Mouse (Mus musculus) E14TG2a.4 (cell line): ENCODE data around the gene Prickle1.
A peak's percentile ranks its signal among the peaks of the same experiment; 100 is the strongest.

Experiments used
- H3K27me3 ChIP-seq: 2 replicates; pipeline ENCODE4 v1.6.1; 2014; ENCODE audit warnings: low read length, control low read depth; ENCODE audit not compliant: insufficient read depth
- H3K36me3 ChIP-seq: 2 replicates; pipeline ENCODE4 v1.6.1; 2014; ENCODE audit warnings: low read length, control low read depth; ENCODE audit not compliant: insufficient read depth
- H3K4me1 ChIP-seq: replicated peaks from 2 replicates; pipeline ENCODE4 v1.6.1; 2014; ENCODE audit warnings: low read depth, low read length, control low read depth
- H3K4me3 ChIP-seq: replicated peaks from 2 replicates; pipeline ENCODE4 v1.5.1; 2014; ENCODE audit warnings: mild to moderate bottlenecking, low read length
- H3K9me3 ChIP-seq: 2 replicates; pipeline ENCODE4 v1.6.1; 2014; ENCODE audit warnings: low read length, control low read depth
- CTCF ChIP-seq: conservative IDR thresholded peaks from 2 replicates; pipeline ENCODE4 v1.5.1; 2014; ENCODE audit warnings: low read length
- NANOG ChIP-seq: IDR thresholded peaks from 2 replicates; pipeline ENCODE4 v1.6.1; 2014; ENCODE audit warnings: borderline replicate concordance, low read length, mixed read lengths
- POU5F1 ChIP-seq: IDR thresholded peaks from 2 replicates; pipeline ENCODE4 v1.6.1; 2014; ENCODE audit warnings: low read length, borderline replicate concordance

Gene Prickle1

DNA sequence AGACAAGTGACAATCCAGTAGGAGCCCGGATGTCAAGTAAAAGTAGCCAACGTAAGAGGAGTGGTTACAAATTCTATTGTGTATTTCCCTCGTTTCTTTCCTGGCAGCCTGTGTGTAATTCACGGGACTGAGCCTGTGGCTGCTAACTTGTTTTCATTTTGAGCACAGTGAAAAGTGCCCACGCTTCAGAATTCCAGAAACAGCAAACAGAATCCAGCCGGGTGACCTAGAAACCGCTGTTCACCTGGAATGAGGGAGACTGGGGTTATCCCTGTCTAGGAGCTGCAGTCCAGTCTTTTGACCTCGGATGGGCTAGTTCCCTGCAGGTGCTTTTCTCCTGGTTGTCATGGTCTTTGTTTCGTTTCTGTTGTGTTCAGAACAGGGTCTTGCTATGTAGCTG is 80.4 kb downstream of the Prickle1 start:
- no peaks in the 10 kb centered on the region for H3K9me3 ChIP-seq
- H3K4me3 ChIP-seq: no peak overlapping the region
- TF ChIP-seq CTCF: no peak
- no peak for TF ChIP-seq POU5F1
- no peak for TF ChIP-seq NANOG
- H3K4me1 ChIP-seq: peaks cover 57% of the 10 kb centered on the region
- no peaks in the 10 kb centered on the region for H3K36me3 ChIP-seq
- H3K27me3 ChIP-seq: peaks cover 93% of the 10 kb centered on the region

- no peak for TF ChIP-seq NANOG
- no peak for TF ChIP-seq CTCF
- no peak for TF ChIP-seq POU5F1
- peaks cover 48% of the 10 kb centered on the region for H3K4me1 ChIP-seq
- peaks cover 87% of the 10 kb centered on the region for H3K27me3 ChIP-seq
- no peak overlapping the region for H3K4me3 ChIP-seq
- H3K36me3 ChIP-seq: no peaks in the 10 kb centered on the region
- H3K9me3 ChIP-seq: no peaks in the 10 kb centered on the region
Measured at GRCm38 (mm10) chr15:93513939-93514341, 81.8 kb downstream of the Prickle1 start.

DNA sequence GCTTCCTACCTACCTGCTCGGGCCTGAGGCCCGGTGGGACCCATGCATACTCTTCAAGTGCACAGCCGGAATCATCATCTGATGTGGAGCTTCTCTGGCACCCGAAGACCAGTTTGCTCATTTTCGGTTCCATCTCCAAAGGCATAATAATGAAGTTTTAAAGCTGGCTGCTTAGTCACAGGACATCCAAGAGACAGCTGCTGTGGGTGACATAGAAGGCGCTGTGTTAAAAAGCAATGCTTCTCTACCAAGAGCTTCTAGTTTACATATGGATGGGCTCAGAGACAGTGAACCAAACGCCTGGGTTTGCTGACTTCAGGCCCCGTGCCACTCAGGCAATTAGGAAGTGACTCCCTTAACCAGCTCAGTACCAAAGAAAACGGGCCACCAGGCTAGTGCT is 83.3 kb downstream of the Prickle1 start:
- peaks cover 37% of the 10 kb centered on the region for H3K4me1 ChIP-seq
- H3K9me3 ChIP-seq: 0 out of 2 replicates have a peak, but pooled peaks cover 4% of the 10 kb centered on the region
- no peak for TF ChIP-seq CTCF
- no peak for TF ChIP-seq POU5F1
- TF ChIP-seq NANOG: no peak
- H3K4me3 ChIP-seq: no peak overlapping the region
- H3K27me3 ChIP-seq: peaks cover 86% of the 10 kb centered on the region
- H3K36me3 ChIP-seq: no peaks in the 10 kb centered on the region

DNA sequence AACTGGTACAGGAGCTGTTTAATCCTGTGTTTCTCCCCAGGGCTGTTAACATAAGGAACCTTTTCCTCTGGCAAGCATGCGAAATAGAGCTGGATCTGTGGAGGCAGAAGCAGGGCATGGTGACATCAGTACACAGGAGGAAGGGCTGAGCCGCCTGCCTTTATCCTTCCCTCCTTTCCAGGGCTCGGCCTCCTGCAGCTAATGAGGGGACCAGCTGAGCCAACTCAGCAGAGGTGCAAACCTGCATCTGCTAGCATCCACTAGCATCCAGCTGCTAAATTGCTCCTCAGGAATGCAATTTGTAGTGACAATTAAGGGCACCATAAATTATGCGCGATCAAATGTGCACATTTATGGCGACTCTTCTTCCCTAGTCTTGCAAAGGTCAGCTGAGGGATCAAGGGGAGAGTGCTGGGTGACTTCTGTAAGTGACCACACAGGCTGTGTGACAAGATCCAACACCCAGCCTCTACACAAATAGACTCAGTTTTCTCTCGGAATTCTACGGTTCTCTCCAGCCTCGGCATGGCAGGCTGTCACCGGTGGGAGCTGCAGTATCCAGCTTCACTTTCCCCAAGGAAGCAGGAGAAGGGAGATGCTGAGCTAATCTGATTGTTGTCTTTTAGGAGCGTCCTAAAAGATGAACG is 84.9 kb downstream of the Prickle1 start:
- Histone ChIP-seq H3K36me3 (no peaks in the 10 kb centered on the region), H3K4me1 (peaks cover 30% of the 10 kb centered on the region), H3K4me3 (no peak overlapping the region), H3K27me3 (peaks cover 84% of the 10 kb centered on the region), H3K9me3 (0 out of 2 replicates have a peak, but pooled peaks cover 7% of the 10 kb centered on the region)
- TF ChIP-seq CTCF (no peak), POU5F1 (no peak), NANOG (no peak)

- no peak for TF ChIP-seq NANOG
- TF ChIP-seq CTCF: no peak
- no peak for TF ChIP-seq POU5F1
- Histone ChIP-seq H3K9me3 (0 out of 2 replicates have a peak, but pooled peaks cover 7% of the 10 kb centered on the region), H3K4me1 (peaks cover 24% of the 10 kb centered on the region), H3K27me3 (peaks cover 74% of the 10 kb centered on the region), H3K4me3 (no peak overlapping the region), H3K36me3 (no peaks in the 10 kb centered on the region)
Measured at GRCm38 (mm10) chr15:93504808-93505207, 90.9 kb downstream of the Prickle1 start.

GRCm38 (mm10) chr15:93503201-93503745 is 92.4 kb downstream of the Prickle1 start:
- H3K27me3 ChIP-seq: peaks cover 74% of the 10 kb centered on the region
- peak overlapping the region; percentile 70 for H3K4me3 ChIP-seq
- H3K36me3 ChIP-seq: no peaks in the 10 kb centered on the region
- 0 out of 2 replicates have a peak, but pooled peaks cover 7% of the 10 kb centered on the region for H3K9me3 ChIP-seq
- TF ChIP-seq POU5F1: no peak
- TF ChIP-seq CTCF: no peak
- TF ChIP-seq NANOG: no peak
- peaks cover 37% of the 10 kb centered on the region for H3K4me1 ChIP-seq

GRCm38 (mm10) chr15:93502703-93503102 is 93.0 kb downstream of the Prickle1 start:
- TF ChIP-seq CTCF: peak; percentile 62
- no peak for TF ChIP-seq POU5F1
- Histone ChIP-seq H3K4me3 (peak overlapping the region; percentile 70), H3K9me3 (0 out of 2 replicates have a peak, but pooled peaks cover 5% of the 10 kb centered on the region), H3K36me3 (no peaks in the 10 kb centered on the region), H3K27me3 (peaks cover 72% of the 10 kb centered on the region), H3K4me1 (peaks cover 39% of the 10 kb centered on the region)

GRCm38 (mm10) chr15:93499866-93500265 is 95.8 kb downstream of the Prickle1 start:
- H3K9me3 ChIP-seq: no peaks in the 10 kb centered on the region
- H3K4me3 ChIP-seq: no peak overlapping the region
- H3K36me3 ChIP-seq: no peaks in the 10 kb centered on the region; the same call in 1 of the 2 replicates
- peaks cover 63% of the 10 kb centered on the region for H3K27me3 ChIP-seq
- H3K4me1 ChIP-seq: peaks cover 39% of the 10 kb centered on the region
- TF ChIP-seq POU5F1 (no peak), CTCF (no peak), NANOG (no peak)

GRCm38 (mm10) chr15:93494700-93495099 is 101.0 kb downstream of the Prickle1 start:
- H3K9me3 ChIP-seq: no peaks in the 10 kb centered on the region
- H3K36me3 ChIP-seq: peaks cover 4% of the 10 kb centered on the region; the same call in 1 of the 2 replicates
- peaks cover 29% of the 10 kb centered on the region for H3K27me3 ChIP-seq
- peaks cover 37% of the 10 kb centered on the region for H3K4me1 ChIP-seq
- TF ChIP-seq CTCF: no peak
- no peak for TF ChIP-seq NANOG
- no peak for TF ChIP-seq POU5F1
- H3K4me3 ChIP-seq: no peak overlapping the region
